Mouse (Mus musculus) mouse embryonic stem cell (cell line): ENCODE results near the gene Gm20388.

Experiments used
- in situ Hi-C, 2 experiments: fragments of 300-500 bp; cut with MboI; formaldehyde crosslinking; loops; 1 replicate in 1 of 2; 3 replicates in 1 of 2; pipeline ENCODE4 v1.14.3; 2019 to 2020; ENCODE audit warnings: low sequenced_read_pairs in 2 of 2, low pct_unique_long_range_greater_than_20kb in 1 of 2, mixed read lengths in 1 of 2; ENCODE audit not compliant: unreplicated experiment in 1 of 2

The Gm20388 gene

DNA sequence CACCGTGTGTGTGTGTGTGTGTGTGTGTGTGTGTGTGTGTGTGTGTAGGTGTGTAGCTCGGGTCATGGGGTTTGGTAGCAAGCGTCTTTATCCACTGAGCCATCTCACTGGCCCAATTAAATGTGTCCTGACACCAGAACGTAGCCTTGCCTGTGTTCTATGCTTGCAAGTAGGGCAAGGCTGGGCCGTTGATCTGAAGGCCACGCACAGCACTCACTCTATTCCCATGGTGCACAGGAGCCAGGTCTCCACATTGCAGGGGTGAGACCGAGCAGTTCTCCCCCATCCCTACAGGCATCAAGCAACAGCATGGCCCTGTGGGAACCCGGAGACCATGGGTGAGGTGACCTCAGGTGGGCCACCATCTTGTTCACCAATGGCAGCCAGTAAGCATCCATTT lies 511.6 kb downstream of the Gm20388 start:
- in situ Hi-C loops, result no loop called here

GRCm38 (mm10) chr8:120423576-120423975 lies 512.9 kb downstream of the Gm20388 start:
- in situ Hi-C loops, result no loop called here

- in situ Hi-C loops, result no loop called here
Measured at GRCm38 (mm10) chr8:120424829-120425198, 514.2 kb downstream of the Gm20388 start.

DNA sequence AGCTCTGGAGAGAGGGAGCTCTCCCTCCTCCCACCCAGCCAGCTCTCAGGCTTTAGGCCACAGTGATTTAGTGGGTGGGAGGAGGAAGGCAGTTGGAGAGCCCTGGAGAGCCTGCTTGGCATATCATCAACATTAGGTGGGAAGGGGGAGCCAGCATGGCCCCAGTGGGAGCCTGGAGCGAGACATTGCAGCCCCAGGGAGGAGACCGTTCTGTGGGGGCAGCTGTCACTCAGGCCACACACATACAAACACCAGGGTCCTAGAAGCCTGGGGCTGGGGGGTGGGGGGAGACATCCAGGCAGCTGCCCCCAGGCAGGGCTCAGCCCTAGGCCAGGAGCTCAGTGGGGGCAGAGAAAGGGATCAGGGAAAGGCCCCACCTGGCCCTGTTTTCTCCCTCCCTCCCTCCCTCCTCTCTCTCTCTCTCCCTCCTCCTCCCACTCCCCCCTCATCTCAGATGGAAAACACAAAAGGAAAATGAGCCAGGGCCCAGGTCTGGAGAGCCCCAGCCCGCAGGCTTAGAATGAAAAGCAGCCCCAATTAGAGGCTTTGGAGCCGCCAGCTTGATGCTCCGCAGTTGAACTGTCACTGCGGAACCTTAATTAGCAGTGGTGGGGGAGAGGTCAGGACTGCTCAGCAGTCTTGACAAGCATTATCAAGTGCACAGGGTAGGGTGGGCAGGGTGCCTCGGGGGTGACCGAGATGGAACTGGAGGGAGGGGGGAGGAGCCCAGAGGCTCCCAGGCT lies 514.7 kb downstream of the Gm20388 start:
- in situ Hi-C loops, result no loop called here

- in situ Hi-C loops, result no loop called here
Measured at GRCm38 (mm10) chr8:120426105-120426504, 515.5 kb downstream of the Gm20388 start.

DNA sequence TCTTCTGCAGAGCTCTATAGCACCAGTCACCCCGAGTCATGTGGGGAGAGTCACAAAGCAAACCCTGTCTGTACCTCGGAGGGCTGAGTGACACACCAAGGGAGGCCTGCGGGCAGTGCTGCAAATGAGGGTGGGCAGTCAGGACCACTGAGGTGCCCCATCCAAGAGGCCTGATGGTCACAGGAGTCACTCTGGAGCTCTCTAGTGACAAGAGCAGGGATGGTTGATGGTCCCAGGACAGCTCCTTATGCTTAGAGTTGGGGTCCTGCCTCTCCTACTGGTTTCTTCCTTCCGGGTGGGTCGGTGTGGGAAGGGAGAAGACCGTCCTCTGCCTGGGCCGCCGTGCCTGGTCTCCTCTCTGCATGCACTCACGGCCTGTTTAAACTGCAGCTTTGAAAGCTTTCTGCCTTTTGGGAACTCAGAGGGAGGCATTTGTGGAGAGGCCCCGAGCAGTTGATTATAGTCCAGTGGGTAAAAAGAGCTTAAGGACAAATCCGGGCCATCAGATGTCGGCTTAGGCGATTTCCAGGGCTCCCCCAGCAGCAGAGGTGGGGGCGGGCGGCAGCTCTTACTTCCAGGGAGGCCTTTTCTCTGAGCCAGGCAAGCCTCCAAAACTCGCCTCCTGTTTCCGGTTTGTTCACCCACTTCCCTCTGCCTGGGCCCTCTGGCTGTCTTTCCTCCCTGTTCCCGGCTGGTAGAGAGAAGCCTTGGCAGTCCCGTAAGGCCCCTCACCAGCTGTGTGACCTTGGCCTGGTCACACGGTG lies 516.2 kb downstream of the Gm20388 start:
- in situ Hi-C loops, result no loop called here

- in situ Hi-C loops, result no loop called here
Measured at GRCm38 (mm10) chr8:120428492-120428891, 517.9 kb downstream of the Gm20388 start.

GRCm38 (mm10) chr8:120429116-120429515 lies 518.5 kb downstream of the Gm20388 start:
- in situ Hi-C loops, result no loop called here

- in situ Hi-C loops, result no loop called here
Measured at GRCm38 (mm10) chr8:120431042-120431441, 520.4 kb downstream of the Gm20388 start.

DNA sequence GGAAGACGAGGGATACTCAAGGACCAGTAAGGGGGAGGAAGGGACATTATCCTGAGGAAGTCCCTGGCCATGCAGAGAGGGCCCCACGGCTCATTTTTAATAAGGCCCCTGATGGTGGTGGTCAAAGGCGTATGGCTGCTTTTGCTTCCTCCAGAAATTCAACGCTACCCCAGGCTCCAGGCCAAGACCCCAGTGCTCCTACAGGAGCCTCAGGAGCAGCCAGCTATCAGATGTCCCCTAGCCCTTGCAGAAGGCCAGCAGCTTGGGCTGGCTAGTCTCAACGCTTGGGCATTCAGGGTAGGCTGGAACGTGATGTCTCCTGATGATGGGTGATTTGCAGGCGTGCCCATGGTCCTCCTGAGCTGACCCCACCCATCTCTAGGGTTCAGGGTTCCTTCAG lies 521.8 kb downstream of the Gm20388 start:
- in situ Hi-C loops, result no loop called here

- in situ Hi-C loops, result no loop called here
Measured at GRCm38 (mm10) chr8:120433143-120433542, 522.5 kb downstream of the Gm20388 start.

DNA sequence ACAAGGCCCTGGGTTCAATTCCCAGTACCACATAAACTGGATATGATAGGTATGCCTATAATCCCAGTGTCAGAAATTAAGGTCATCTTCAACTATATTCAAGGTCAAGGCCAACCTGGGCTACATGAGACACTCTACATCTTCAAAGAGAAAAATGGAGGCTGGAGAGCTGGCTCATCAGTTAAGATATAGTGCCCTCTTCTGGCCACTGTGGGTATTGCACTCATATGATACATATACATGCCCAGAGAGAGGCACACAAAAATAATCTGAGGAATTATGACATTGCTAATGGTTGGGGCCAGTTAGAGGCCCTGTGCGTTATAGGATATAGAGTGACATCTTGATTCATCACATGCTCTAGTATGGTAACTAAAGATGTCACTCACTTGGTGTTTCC lies 523.1 kb downstream of the Gm20388 start:
- in situ Hi-C loops, result no loop called here

DNA sequence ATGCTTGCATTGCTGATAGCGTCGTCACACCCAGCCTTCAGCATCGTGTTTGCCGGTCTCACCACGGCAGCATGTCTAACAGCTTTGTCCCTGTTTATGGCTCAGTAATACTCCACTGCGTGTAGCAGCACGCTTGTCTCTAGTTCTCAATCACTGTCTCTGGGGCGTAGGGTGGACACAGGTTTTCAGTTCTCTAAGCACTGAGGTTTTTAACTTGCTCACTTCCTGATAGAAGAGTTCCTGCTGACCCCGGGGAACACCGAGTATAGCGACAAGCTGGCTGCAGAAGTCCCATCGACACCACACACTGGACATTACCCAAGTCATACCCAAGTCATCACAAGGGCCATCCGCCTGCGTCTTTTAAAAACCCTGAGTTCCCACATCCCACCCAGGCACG lies 525.1 kb downstream of the Gm20388 start:
- in situ Hi-C loops, result no loop called here

DNA sequence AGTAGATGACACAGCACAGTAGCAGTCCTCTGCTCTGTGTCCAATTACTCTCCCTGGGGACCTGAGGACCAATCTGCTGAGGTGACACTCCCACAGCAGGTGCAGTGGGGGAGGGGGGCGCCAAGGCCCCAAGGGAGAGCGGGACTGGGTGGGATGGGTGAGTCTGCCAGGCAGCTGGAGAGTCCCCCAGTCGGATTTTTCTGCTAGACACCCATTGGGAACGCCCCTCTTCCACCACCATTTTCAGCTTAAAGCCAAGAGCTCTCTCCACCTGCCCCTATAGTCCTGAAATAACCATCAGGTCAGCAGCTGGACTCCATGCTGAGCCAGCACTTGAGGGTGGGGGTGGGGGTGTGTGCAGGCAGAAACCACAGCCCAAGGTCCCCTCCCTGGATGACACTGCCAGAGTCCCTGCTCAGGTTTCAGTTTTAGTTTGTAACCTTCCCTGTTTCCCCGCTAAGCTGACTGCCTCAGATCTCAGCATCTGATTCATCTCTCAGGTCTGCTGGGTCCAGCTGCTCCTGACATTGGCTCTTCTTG lies 525.9 kb downstream of the Gm20388 start:
- in situ Hi-C loops, result no loop called here

GRCm38 (mm10) chr8:120437207-120437606 lies 526.6 kb downstream of the Gm20388 start:
- in situ Hi-C loops, result no loop called here

DNA sequence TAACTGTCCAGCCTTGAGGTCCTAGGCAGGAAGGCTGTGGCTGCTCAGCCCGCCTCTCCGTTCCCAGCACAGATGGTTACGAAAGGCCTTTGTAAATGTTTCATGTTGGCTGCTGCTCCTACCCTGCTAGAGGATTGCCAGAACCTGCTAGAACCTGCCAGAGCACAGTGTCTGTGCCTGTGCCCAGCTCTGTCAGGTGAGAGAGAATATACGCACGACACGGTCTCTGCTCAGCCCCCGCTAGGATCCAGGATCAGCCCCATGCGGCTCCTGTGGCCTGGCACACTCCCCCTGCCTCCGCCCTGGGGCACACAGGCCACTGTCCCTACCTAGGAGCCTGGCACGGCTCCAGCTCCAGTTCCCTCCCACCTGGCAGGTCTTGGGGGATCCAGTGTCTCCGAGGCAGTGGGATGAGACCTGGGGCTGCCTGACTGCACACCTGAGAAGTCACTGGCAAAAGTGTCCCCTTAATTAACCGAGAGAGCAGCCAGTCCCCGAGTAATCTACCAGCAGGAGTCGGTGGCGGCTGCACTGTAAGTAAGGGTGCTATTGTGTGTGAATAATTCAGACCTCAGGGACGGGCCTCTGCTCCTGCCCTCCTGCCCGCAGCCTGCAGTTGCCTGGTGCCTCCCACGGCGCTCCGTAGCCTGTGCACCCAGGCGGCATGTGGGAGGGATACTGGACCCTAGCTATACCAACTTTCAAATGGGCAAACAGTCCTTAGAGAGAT lies 527.2 kb downstream of the Gm20388 start:
- in situ Hi-C loops, result no loop called here

DNA sequence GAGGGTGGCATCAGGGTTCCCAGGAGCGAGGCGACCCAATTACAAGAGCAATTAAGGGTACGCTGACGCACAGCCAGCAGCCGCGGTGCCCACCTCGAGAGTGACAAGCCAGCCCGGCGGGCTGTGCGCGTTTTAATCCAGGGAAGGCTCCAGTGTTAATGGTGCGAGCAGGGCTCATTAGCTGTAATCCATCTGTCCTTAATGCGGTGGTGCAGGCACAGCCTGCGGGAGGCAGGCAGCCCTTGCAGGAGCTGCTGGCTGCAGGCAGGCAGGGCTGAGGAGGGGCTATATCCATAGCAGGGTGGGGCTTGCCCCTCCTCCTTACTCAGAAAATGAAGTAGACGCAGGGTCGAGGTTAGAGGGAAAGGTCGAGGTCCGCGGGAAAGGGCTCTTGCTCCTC lies 528.7 kb downstream of the Gm20388 start:
- in situ Hi-C loops, result no loop called here

- in situ Hi-C loops, result no loop called here
Measured at GRCm38 (mm10) chr8:120440739-120441138, 530.1 kb downstream of the Gm20388 start.

DNA sequence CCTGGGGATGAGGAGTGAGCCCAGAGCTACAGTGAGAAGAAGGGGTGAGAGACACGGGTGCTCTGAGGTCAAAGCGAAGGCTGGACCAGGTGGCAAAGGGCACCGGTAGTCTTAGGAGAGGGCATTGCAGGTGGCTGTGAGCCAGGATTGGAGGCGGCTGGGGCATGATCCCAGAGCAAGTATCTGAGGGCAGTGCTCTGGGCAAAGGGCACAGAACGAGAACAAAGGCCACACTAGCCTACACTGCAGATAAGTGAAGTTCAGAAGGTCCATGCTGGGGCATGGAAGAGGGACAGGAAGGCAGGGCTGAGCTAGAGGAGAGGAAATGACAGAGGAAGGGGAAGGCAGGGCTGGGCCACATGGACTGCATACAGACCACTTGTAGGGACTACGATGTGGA lies 531.0 kb downstream of the Gm20388 start:
- in situ Hi-C loops, result no loop called here
